Comparison of ENCODE assay signal across 12 mouse cellular contexts in genomic region chr17:7461164-7461563, GRCm38 (mm10).
DNase-seq lines count a peak whose midpoint lies in the region; ATAC-seq lines count a peak whose summit lies in the region.
"Had no signal": no experiment of that assay in that cellular context is flagged by ENCODE, and none has a peak within 500 bp of the region (broad histone marks: within the 10 kb centered on the region; RNA-seq: fewer than 3 reads in every experiment).

No protein-coding gene starts in this region.

- H3K9ac ChIP-seq in forebrain, embryonic 15.5 days (replicated peaks), result no peak overlapping the region
- H3K9ac ChIP-seq in neural tube, embryonic 11.5 days (ENCODE audit: low read length), result no peak overlapping the region

- H3K4me1 ChIP-seq in forebrain, embryonic 10.5 days, result peaks cover 15% of the 10 kb centered on the region
- H3K4me1 ChIP-seq in forebrain, embryonic 15.5 days, result peaks cover 6% of the 10 kb centered on the region
- peaks cover 20% of the 10 kb centered on the region for H3K4me1 ChIP-seq in limb, embryonic 10.5 days
- H3K4me1 ChIP-seq in neural tube, embryonic 11.5 days (ENCODE audit: control insufficient read depth, insufficient read depth, low read length), result no peaks in the 10 kb centered on the region

- H3K4me3 ChIP-seq in forebrain, embryonic 10.5 days, result no peak overlapping the region
- no peak overlapping the region for H3K4me3 ChIP-seq in forebrain, embryonic 15.5 days
- no peak overlapping the region for H3K4me3 ChIP-seq in limb, embryonic 10.5 days
- H3K4me3 ChIP-seq in neural tube, embryonic 11.5 days (ENCODE audit: low read depth, low read length), result no peak overlapping the region
- H3K4me3 ChIP-seq: erythroblast, embryonic 14.5 days had no signal

- no peaks in the 10 kb centered on the region for H3K27me3 ChIP-seq in forebrain, embryonic 10.5 days (ENCODE audit: poor library complexity, severe bottlenecking)
- no peaks in the 10 kb centered on the region for H3K27me3 ChIP-seq in forebrain, embryonic 15.5 days
- H3K27me3 ChIP-seq in limb, embryonic 10.5 days (ENCODE audit: low read depth, poor library complexity, severe bottlenecking), result no peaks in the 10 kb centered on the region
- H3K27me3 ChIP-seq in neural tube, embryonic 11.5 days (ENCODE audit: control insufficient read depth, insufficient read depth, low read length), result no peaks in the 10 kb centered on the region

- peak overlapping the region; percentile 78 for H3K27ac ChIP-seq in forebrain, embryonic 10.5 days
- no peak overlapping the region for H3K27ac ChIP-seq in forebrain, embryonic 15.5 days (replicated peaks)
- peak overlapping the region; percentile 79; the same call in 1 of the 2 replicates for H3K27ac ChIP-seq in limb, embryonic 10.5 days
- H3K27ac ChIP-seq in neural tube, embryonic 11.5 days (ENCODE audit: low read depth, low read length), result no peak overlapping the region

- no peak overlapping the region for H3K4me2 ChIP-seq in forebrain, embryonic 15.5 days (replicated peaks)
- no peak overlapping the region for H3K4me2 ChIP-seq in neural tube, embryonic 11.5 days (ENCODE audit: low read depth)
- H3K4me2 ChIP-seq: heart, embryonic 11.5 days had no signal

- 8% methylated on average over 6 of the region's 6 CpGs for WGBS in forebrain, embryonic 10.5 days
- WGBS in forebrain, embryonic 15.5 days, result 2% methylated on average over 6 of the region's 6 CpGs
- 63% methylated on average over 6 of the region's 6 CpGs for whole genome bisulfite sequencing in limb, embryonic 10.5 days
- WGBS in neural tube, embryonic 11.5 days, result 21% methylated on average over 6 of the region's 6 CpGs

- no peaks in the 10 kb centered on the region for H3K36me3 ChIP-seq in forebrain, embryonic 10.5 days (replicated peaks)
- no peaks in the 10 kb centered on the region for H3K36me3 ChIP-seq in forebrain, embryonic 15.5 days
- H3K36me3 ChIP-seq in limb, embryonic 10.5 days, result no peaks in the 10 kb centered on the region
- H3K36me3 ChIP-seq in neural tube, embryonic 11.5 days (ENCODE audit: control insufficient read depth, insufficient read depth, low read length), result no peaks in the 10 kb centered on the region

- DNase-seq in forebrain, embryonic 10.5 days (ENCODE audit: extremely low spot score, low spot score), result peak; percentile 49
- DNase-seq in fibroblast of lung, adult 2 months (ENCODE audit: low read depth), result peak; percentile 57
- no peak for DNase-seq in limb, embryonic 10.5 days (ENCODE audit: low spot score)
- DNase-seq in neural tube, embryonic 11.5 days (ENCODE audit: low spot score), result peak; percentile 55
- DNase-seq in cerebellum, postnatal 10 days, result no peak
- DNase-seq in yolk sac, embryonic 10.5 days (ENCODE audit: low spot score), result no peak
- DNase-seq in cerebellum, adult 11-12 months, result no peak
- DNase-seq: kidney, adult 8-10 months; lung, postnatal 36 days had no signal

- ATAC-seq in forebrain, embryonic 15.5 days (replicated peaks), result no peak
- ATAC-seq in neural tube, embryonic 11.5 days (ENCODE audit: insufficient read depth, low FRiP score, low TSS enrichment), result peak; percentile 79; the same call in 1 of the 2 replicates

- peaks cover 6% of the 10 kb centered on the region for H3K9me3 ChIP-seq in forebrain, embryonic 10.5 days
- no peaks in the 10 kb centered on the region for H3K9me3 ChIP-seq in forebrain, embryonic 15.5 days
- H3K9me3 ChIP-seq in limb, embryonic 10.5 days (replicated peaks), result no peaks in the 10 kb centered on the region
- H3K9me3 ChIP-seq in neural tube, embryonic 11.5 days (ENCODE audit: control insufficient read depth, low read length), result no peaks in the 10 kb centered on the region

Comparison
In these comparisons a context has a peak if more than half of its experiments do, and no peak if none do; other contexts are left out.
1. H3K27ac ChIP-seq: peak in forebrain, embryonic 10.5 days (single experiment) and limb, embryonic 10.5 days (single experiment); none in forebrain, embryonic 15.5 days (single experiment) and neural tube, embryonic 11.5 days (single experiment).
2. DNase-seq: peak in forebrain, embryonic 10.5 days (single experiment), fibroblast of lung, adult 2 months (single experiment) and neural tube, embryonic 11.5 days (single experiment); none in limb, embryonic 10.5 days (single experiment), cerebellum, postnatal 10 days (0 of 2), yolk sac, embryonic 10.5 days (single experiment) and cerebellum, adult 11-12 months (single experiment).